Mouse (Mus musculus): ENCODE measurements at regions not wholly inside any gene's neighbourhood (a gene's known extent, or its start where the extent isn't known, plus 50 kb on each side); places are given as distances from the start of the nearest gene placed in this dataset.

DNA sequence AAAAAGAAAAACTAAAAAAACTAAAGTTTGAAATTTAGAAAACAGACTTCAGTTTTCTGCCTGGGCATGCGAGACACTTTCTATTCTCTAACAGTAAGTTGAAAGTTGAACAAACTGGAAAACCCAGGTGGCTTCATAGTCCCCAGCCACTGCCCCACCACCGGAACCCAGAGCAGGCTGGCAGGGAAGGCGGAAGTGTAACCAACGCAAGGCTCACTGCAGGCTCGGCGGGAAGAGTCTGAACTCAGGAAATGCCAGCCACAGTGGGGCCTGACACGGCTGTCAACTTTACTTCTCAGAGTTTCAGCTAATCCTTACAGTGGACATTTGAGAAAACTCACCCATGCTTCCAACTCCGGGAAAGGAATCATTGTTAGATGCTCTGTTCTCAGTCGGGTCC lies 102.6 kb upstream of the Supt20 start:
- WGBS (ENCODE audit: insufficient replicate concordance): 39% methylated on average over 9 of the region's 9 CpGs
- H3K4me2 ChIP-seq (ENCODE audit: low read depth): no peak overlapping the region
- H3K27ac ChIP-seq: no peak overlapping the region
- H3K27me3 ChIP-seq (ENCODE audit: control insufficient read depth, insufficient read depth, low read length): no peaks in the 10 kb centered on the region
- DNase-seq (ENCODE audit: low read depth in 3 of 3, low spot score in 3 of 3): no peak
- H3K36me3 ChIP-seq (replicated peaks; ENCODE audit: control insufficient read depth, insufficient read depth, low read depth): no peaks in the 10 kb centered on the region
- ATAC-seq (ENCODE audit: insufficient read depth): no peak
- TF ChIP-seq CTCF (IDR thresholded peaks at IDR 0.05; ENCODE audit: low read depth): no peak
- TF ChIP-seq EP300 (IDR thresholded peaks at IDR 0.05; ENCODE audit: low read depth): no peak
- H3K9ac ChIP-seq (replicated peaks): no peak overlapping the region
- H3K9me3 ChIP-seq (ENCODE audit: control insufficient read depth, low read length): no peaks in the 10 kb centered on the region
- H3K4me1 ChIP-seq (replicated peaks; ENCODE audit: control insufficient read depth in 2 of 2, insufficient read depth in 2 of 2, low read length in 1 of 2): no peaks in the 10 kb centered on the region; a peak in 1 of 4 replicates
- H3K4me3 ChIP-seq (ENCODE audit: insufficient read depth in 1 of 2, low read depth in 2 of 2, low read length in 2 of 2): no peak overlapping the region

DNA sequence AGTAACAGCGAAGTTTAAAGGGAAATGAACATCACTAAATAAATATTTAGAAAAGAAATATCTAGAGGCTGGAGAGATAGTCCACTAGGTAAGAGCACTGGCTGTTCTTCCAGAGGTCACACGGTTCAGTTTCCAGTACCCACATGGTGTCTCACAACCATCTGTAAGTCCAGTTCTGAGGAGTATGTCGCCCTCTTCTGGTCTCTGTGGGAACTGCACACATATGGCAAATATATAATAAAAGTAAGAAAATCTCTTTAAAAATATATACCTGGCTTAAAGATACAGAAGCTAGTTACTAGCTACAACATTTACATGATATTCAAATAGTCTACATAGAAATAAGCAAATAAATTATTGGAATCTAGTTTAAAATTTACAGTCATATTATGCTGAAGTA lies 101.4 kb upstream of the Supt20 start:
- H3K9me3 ChIP-seq (ENCODE audit: control insufficient read depth, low read length): no peaks in the 10 kb centered on the region
- TF ChIP-seq CTCF (IDR thresholded peaks at IDR 0.05; ENCODE audit: low read depth): peak; percentile 64
- no peak for TF ChIP-seq EP300 (IDR thresholded peaks at IDR 0.05; ENCODE audit: low read depth)
- H3K4me1 ChIP-seq (replicated peaks; ENCODE audit: control insufficient read depth in 2 of 2, insufficient read depth in 2 of 2, low read length in 1 of 2): no peaks in the 10 kb centered on the region; a peak in 1 of 4 replicates
- no peaks in the 10 kb centered on the region for H3K36me3 ChIP-seq (replicated peaks; ENCODE audit: control insufficient read depth, insufficient read depth, low read depth)
- H3K9ac ChIP-seq (replicated peaks): no peak overlapping the region
- ATAC-seq (ENCODE audit: insufficient read depth) (no peak), DNase-seq (ENCODE audit: low read depth in 3 of 3, low spot score in 3 of 3) (no peak)
- no peak overlapping the region for H3K27ac ChIP-seq
- H3K27me3 ChIP-seq (ENCODE audit: control insufficient read depth, insufficient read depth, low read length): no peaks in the 10 kb centered on the region
- 60% methylated on average over 3 of the region's 3 CpGs for WGBS (ENCODE audit: insufficient replicate concordance)
- no peak overlapping the region for H3K4me3 ChIP-seq (ENCODE audit: insufficient read depth in 1 of 2, low read depth in 2 of 2, low read length in 2 of 2)
- H3K4me2 ChIP-seq (ENCODE audit: low read depth): no peak overlapping the region

DNA sequence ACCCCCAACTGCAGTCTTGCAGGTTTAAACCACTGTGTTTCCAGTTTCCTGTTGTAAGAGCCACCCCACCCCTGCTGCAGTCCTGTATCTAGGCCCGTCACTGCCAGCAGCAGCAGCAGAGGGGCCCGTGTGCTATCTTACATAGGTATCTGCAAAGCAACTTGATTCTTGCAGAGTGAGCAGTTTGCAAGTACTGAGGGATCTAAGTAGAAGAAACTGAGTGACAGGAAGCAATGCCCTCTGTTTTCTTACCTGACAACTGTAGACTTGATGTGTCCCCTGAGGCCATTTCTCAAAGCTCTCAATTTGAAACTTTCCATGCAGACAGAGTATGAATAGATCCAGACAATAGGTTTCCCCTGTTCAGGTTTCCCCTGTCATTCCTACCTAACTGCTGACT lies 100.5 kb upstream of the Supt20 start:
- Histone ChIP-seq H3K4me1 (replicated peaks; ENCODE audit: control insufficient read depth in 2 of 2, insufficient read depth in 2 of 2, low read length in 1 of 2) (no peaks in the 10 kb centered on the region; a peak in 1 of 4 replicates), H3K9me3 (ENCODE audit: control insufficient read depth, low read length) (no peaks in the 10 kb centered on the region), H3K9ac (replicated peaks) (no peak overlapping the region), H3K36me3 (replicated peaks; ENCODE audit: control insufficient read depth, insufficient read depth, low read depth) (no peaks in the 10 kb centered on the region), H3K4me3 (ENCODE audit: insufficient read depth in 1 of 2, low read depth in 2 of 2, low read length in 2 of 2) (no peak overlapping the region), H3K27me3 (ENCODE audit: control insufficient read depth, insufficient read depth, low read length) (no peaks in the 10 kb centered on the region), H3K4me2 (ENCODE audit: low read depth) (no peak overlapping the region), H3K27ac (no peak overlapping the region)
- DNase-seq (ENCODE audit: low read depth in 3 of 3, low spot score in 3 of 3) (no peak), ATAC-seq (ENCODE audit: insufficient read depth) (no peak)
- 7% methylated on average over 2 of the region's 2 CpGs for WGBS (ENCODE audit: insufficient replicate concordance)
- TF ChIP-seq CTCF (IDR thresholded peaks at IDR 0.05; ENCODE audit: low read depth): no peak

DNA sequence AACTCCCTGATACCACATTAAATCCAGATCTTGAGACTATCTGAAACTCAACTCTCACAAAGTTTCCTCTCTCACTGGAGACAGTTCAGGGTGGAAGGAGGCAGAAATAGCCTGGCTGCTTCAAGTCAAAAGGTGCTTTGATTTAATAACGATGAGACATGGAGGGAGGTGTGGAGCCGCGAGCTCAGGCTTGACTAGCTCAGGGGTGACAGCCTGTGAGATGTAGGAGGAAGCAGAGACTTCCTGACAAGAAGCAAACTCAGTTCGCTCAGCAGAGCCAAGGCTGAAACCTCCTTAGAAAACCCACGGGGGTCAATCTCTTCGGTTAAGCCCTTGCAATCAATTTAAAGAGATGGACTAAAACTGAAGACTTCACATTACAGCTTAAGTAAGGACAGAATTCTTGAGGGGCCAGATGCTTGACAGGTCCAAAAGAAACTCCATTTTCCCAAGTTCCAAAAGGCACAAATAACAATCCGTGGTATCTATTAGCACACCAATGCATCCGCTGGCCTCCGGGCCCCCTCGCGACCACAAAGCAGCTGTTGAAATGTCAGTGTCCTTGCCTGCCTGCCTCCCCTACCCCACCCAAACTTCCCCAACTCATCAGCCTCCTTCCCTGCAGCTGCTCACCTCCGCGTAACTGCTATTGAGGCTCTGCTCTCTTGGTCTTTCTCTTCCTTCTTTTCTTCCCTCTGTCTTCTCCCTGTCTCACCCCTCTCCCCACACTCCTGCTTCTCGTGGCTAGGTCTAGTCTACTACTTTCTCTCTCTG lies 99.8 kb upstream of the Supt20 start:
- WGBS (ENCODE audit: insufficient replicate concordance): 14% methylated on average over 14 of the region's 14 CpGs
- ATAC-seq (ENCODE audit: insufficient read depth) (no peak), DNase-seq (ENCODE audit: low read depth in 3 of 3, low spot score in 3 of 3) (no peak)

DNA sequence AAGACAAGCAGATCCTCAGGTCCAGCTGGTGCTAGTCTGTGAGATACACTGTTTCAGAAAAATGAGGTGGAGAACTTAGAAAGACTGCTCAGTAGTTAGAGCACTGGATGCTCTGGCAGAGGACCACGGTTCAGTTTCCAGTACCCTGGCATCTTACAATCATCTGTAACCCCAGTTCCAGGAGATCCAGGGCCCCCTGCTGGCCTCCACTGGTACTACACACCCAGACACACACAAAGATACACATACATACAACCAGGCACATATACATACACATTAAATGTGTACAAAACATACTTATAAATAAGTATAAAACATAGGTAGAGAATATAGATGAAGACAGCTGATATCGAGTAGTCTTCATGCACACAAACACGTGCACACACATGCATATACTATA lies 97.4 kb upstream of the Supt20 start:
- ATAC-seq (ENCODE audit: insufficient read depth) (no peak), DNase-seq (ENCODE audit: low read depth in 3 of 3, low spot score in 3 of 3) (no peak)
- Histone ChIP-seq H3K36me3 (replicated peaks; ENCODE audit: control insufficient read depth, insufficient read depth, low read depth) (no peaks in the 10 kb centered on the region), H3K4me1 (replicated peaks; ENCODE audit: control insufficient read depth in 2 of 2, insufficient read depth in 2 of 2, low read length in 1 of 2) (no peaks in the 10 kb centered on the region; a peak in 1 of 4 replicates), H3K9me3 (ENCODE audit: control insufficient read depth, low read length) (no peaks in the 10 kb centered on the region), H3K27ac (no peak overlapping the region), H3K9ac (replicated peaks) (no peak overlapping the region), H3K4me2 (ENCODE audit: low read depth) (no peak overlapping the region), H3K27me3 (ENCODE audit: control insufficient read depth, insufficient read depth, low read length) (no peaks in the 10 kb centered on the region), H3K4me3 (ENCODE audit: insufficient read depth in 1 of 2, low read depth in 2 of 2, low read length in 2 of 2) (no peak overlapping the region)
- TF ChIP-seq CTCF (IDR thresholded peaks at IDR 0.05; ENCODE audit: low read depth): peak; percentile 57
- TF ChIP-seq EP300 (IDR thresholded peaks at IDR 0.05; ENCODE audit: low read depth): no peak
- 62% methylated on average over 3 of the region's 3 CpGs for WGBS (ENCODE audit: insufficient replicate concordance)

More for the DNA sequence above, 99.8 kb upstream of the Supt20 start:
- H3K4me3 ChIP-seq (ENCODE audit: insufficient read depth in 1 of 2, low read depth in 2 of 2, low read length in 2 of 2): no peak overlapping the region
- TF ChIP-seq CTCF (IDR thresholded peaks at IDR 0.05; ENCODE audit: low read depth) (no peak), EP300 (IDR thresholded peaks at IDR 0.05; ENCODE audit: low read depth) (no peak)
- H3K4me1 ChIP-seq (replicated peaks; ENCODE audit: control insufficient read depth in 2 of 2, insufficient read depth in 2 of 2, low read length in 1 of 2): no peaks in the 10 kb centered on the region; a peak in 1 of 4 replicates
- no peaks in the 10 kb centered on the region for H3K27me3 ChIP-seq (ENCODE audit: control insufficient read depth, insufficient read depth, low read length)
- no peak overlapping the region for H3K27ac ChIP-seq
- H3K9ac ChIP-seq (replicated peaks): no peak overlapping the region
- H3K9me3 ChIP-seq (ENCODE audit: control insufficient read depth, low read length): no peaks in the 10 kb centered on the region
- no peak overlapping the region; the same call in 1 of the 2 replicates for H3K4me2 ChIP-seq (ENCODE audit: low read depth)
- H3K36me3 ChIP-seq (replicated peaks; ENCODE audit: control insufficient read depth, insufficient read depth, low read depth): no peaks in the 10 kb centered on the region

Data from liver, embryonic 14.5 days (tissue).